Mouse (Mus musculus): ENCODE results near the gene Btbd35f12.
"Not testable (repeated sequence)": the region's sequence is repeated elsewhere in the genome, so short reads cannot be mapped to it uniquely, and the experiment has no call there.

The Btbd35f12 gene

DNA sequence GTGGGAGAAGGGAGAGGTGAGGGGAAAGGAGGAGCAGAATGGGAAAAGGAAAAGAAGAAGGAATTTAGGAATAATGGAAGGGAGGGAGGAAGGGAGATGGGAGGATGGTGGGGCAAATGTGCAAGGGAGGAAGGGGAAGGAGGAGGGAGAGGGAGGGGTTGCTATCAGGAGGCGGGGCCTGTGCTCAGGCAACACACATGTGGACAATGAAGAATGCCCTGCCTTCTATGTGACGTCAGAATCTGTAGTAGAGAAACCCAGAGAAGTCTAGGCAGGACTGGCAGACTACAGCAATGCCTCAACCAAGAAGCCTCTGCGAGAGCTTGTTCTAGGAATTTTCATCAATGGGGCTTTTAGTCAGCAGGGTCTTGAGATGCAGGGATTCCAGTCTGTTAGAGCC is at the start of gene Btbd35f12:
Gene Btbd35f12, plus strand, starts transcription at position 301 of the 400 bp plus-strand sequence.
- not testable (repeated sequence) for DNase-seq (ENCODE audit: low spot score in 2 of 2)

DNA sequence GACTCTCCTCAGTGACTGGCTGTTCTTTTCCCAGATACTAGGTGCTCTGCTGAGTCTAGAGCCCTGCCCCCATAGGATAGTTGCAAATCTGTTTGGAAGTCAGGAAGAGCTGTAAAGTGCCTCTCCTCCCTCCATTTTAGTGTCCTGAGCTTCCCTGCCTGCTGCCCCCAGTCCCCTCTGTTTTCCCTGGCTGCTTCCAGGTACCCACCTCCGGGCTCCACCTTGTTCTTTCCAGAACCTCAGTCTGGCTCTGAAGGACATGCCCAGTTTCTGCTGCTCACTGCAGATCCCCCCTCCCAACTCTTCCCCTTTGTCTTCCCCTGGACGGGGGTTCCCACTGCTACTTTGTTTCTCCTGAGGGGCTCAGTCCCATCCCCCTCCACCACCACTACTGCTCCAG is 40.1 kb downstream of the Btbd35f12 start:
- peak in 1 of 2 experiments; percentile 6 for DNase-seq (ENCODE audit: low spot score in 2 of 2)

Data from right cerebral cortex, postnatal 10 days (tissue).